Mouse (Mus musculus) kidney, adult 2 months (tissue): ENCODE results near the gene Hoxc13.

ENCODE experiments used
- CTCF ChIP-seq: fragments of 200-500 bp; conservative IDR thresholded peaks from 2 replicates; pipeline ENCODE4 v1.5.1; 2011; ENCODE audit warnings: low read depth, mild to moderate bottlenecking, control low read depth, low read length, moderate library complexity, mixed read lengths; ENCODE audit not compliant: insufficient read depth, insufficient read length
- POLR2A ChIP-seq: fragments of 200-500 bp; IDR thresholded peaks from one replicate; pipeline ENCODE4 v1.6.1; 2011; ENCODE audit warnings: low read depth, low read length, control low read depth

GRCm38 (mm10) chr15:102947276-102947675 lies 26.4 kb downstream of the Hoxc13 start:
- TF ChIP-seq POLR2A: no peak
- TF ChIP-seq CTCF: no peak
